Mouse (Mus musculus): ENCODE measurements around the gene Tspan32.

DNA sequence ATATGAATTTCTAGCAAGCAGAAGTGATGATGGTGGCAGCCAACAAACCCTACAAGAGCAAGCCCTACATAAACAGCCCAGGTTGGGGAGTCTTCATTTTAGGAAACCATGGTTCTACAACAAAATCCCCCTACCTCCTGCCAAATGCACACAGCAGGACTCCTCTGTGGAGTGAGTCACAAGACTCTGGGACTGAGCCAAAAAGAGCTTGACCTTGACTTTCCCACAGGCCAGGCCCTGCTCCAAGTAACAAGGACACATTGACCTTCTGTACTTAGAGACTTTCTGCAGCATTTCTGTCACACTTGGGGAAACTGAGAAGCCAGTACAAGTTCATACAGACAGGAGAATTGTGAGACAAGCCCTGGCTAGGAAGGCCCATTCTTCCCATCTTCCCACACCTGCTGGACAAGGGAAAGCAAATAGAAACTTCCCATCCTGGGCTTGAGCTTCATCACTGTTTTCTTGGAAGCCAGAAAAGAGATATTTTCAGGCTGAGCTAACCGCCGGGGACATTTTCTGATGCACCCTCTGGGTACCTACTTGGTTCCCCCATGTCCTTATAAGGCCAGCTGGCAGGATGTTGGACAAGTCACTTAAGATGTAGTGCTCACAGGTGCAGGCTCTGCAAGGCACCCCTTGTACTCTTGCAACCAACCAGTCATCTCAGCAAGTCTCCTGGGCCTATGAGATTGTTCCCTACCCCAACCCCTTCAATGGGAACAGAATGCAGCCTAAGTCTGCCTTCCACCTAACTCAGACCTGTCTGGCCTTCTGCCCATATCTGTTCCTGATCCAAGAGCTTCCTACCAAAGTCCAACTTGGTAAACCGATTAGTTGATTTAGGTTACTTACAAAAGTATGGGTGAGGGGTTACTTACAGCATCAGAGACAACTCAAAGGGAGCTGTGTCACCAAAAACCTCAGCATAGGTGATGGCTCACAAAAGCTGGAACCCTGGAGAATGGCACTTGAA, 45.3 kb downstream of the Tspan32 start:
- TF ChIP-seq CTCF (IDR thresholded peaks at IDR 0.05; ENCODE audit: low read depth) (no peak), EP300 (IDR thresholded peaks at IDR 0.05; ENCODE audit: low read depth) (no peak)

All from liver, postnatal 0 days (tissue).